Mouse (Mus musculus): ENCODE results near the gene Ttc41. TPM values are rescaled to one million over a fixed set of nuclear protein-coding genes. Genes with fewer than 3 reads are reported as not detected.
A peak's percentile ranks its signal among the peaks of the same experiment; 100 is the strongest.
"Not testable (repeated sequence)": the region's sequence is repeated elsewhere in the genome, so short reads cannot be mapped to it uniquely, and the experiment has no call there.

The Ttc41 gene
- polyA plus RNA-seq (2017; shearing (Covaris generic)): 1 to 10 TPM in 1 of 3 experiments, under 1 TPM in 2; 0.39 to 1.7 (median 0.59) TPM

GRCm38 (mm10) chr10:86705318-86705921, at the start of gene Ttc41, which contains the start of gene Hsp90b1:
Gene Ttc41 (plus strand): TSS chr10:86705811.
Gene Hsp90b1 (minus strand): TSS chr10:86705509.
- ATAC-seq: peak; percentile 81

- not testable (repeated sequence) for ATAC-seq
These were observed 35.1 kb upstream of the Ttc41 start for GRCm38 (mm10) chr10:86670550-86670949.

GRCm38 (mm10) chr10:86684797-86685178, 20.8 kb upstream of the Ttc41 start:
- ATAC-seq: peak; percentile 33

GRCm38 (mm10) chr10:86685179-86686016, 20.2 kb upstream of the Ttc41 start:
- ATAC-seq: peak; percentile 89

GRCm38 (mm10) chr10:86686017-86686360, 19.6 kb upstream of the Ttc41 start:
- ATAC-seq: peak; percentile 4

- ATAC-seq: no peak
These were observed 5.4 kb upstream of the Ttc41 start for GRCm38 (mm10) chr10:86700251-86700650.

GRCm38 (mm10) chr10:86700973-86701372, 4.6 kb upstream of the Ttc41 start:
- no peak for ATAC-seq

GRCm38 (mm10) chr10:86702312-86702920, 3.2 kb upstream of the Ttc41 start:
- ATAC-seq: no peak

GRCm38 (mm10) chr10:86703375-86703774, 2.2 kb upstream of the Ttc41 start:
- ATAC-seq: no peak

- no peak for ATAC-seq
These were observed 1.5 kb upstream of the Ttc41 start for GRCm38 (mm10) chr10:86704141-86704540.

GRCm38 (mm10) chr10:86704589-86705191, 921 bp upstream of the Ttc41 start:
- no peak for ATAC-seq

GRCm38 (mm10) chr10:86705922-86706752, 526 bp downstream of the Ttc41 start:
- peak; percentile 67 for ATAC-seq

- ATAC-seq: no peak
These were observed 1.5 kb downstream of the Ttc41 start for GRCm38 (mm10) chr10:86707134-86707533.

GRCm38 (mm10) chr10:86712156-86712555, 6.5 kb downstream of the Ttc41 start:
- ATAC-seq: no peak

- ATAC-seq: peak; percentile 88
These were observed 22.0 kb downstream of the Ttc41 start for GRCm38 (mm10) chr10:86727548-86727980.

- ATAC-seq: no peak
These were observed 22.6 kb downstream of the Ttc41 start for GRCm38 (mm10) chr10:86728176-86728575.

- ATAC-seq: peak; percentile 38
These were observed 25.4 kb downstream of the Ttc41 start for GRCm38 (mm10) chr10:86730823-86731499.

GRCm38 (mm10) chr10:86731500-86731863, 25.9 kb downstream of the Ttc41 start:
- no peak for ATAC-seq

GRCm38 (mm10) chr10:86735036-86735435, 29.4 kb downstream of the Ttc41 start:
- ATAC-seq: no peak

GRCm38 (mm10) chr10:86742918-86743317, 37.3 kb downstream of the Ttc41 start:
- ATAC-seq: no peak

GRCm38 (mm10) chr10:86744306-86744705, 38.7 kb downstream of the Ttc41 start:
- no peak for ATAC-seq
